Mouse (Mus musculus): Measurements from ENCODE around the gene Arhgap15.

DNA sequence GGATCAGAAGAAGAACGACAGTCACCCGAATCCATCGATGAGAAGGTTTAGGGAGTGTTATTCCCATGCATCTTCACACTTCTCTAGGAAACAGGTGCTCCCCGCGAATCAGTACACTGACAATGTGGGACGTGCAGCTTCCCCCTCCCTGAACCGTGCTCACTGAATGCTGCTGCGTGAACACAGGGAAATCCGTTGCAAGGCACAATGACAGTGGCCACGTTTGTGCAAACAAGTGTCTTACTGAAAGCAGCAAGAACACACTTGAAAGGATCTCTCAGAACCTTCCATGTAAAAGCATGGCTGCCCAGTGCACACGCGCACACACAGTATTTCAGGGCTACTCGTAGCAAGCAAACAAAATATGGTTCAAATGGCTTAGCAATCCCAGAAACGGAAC lies 237.4 kb downstream of the Arhgap15 start:
- TF ChIP-seq CTCF (IDR thresholded peaks at IDR 0.05; ENCODE audit: borderline replicate concordance, extremely low read depth, insufficient read depth, insufficient read length) = no peak
- TF ChIP-seq POLR2A (IDR thresholded peaks at IDR 0.05; ENCODE audit: borderline replicate concordance, extremely low read depth, insufficient read depth, insufficient read length, poor library complexity, severe bottlenecking) = no peak
